ENCODE assay signal across 12 mouse cellular contexts in the genomic region with DNA sequence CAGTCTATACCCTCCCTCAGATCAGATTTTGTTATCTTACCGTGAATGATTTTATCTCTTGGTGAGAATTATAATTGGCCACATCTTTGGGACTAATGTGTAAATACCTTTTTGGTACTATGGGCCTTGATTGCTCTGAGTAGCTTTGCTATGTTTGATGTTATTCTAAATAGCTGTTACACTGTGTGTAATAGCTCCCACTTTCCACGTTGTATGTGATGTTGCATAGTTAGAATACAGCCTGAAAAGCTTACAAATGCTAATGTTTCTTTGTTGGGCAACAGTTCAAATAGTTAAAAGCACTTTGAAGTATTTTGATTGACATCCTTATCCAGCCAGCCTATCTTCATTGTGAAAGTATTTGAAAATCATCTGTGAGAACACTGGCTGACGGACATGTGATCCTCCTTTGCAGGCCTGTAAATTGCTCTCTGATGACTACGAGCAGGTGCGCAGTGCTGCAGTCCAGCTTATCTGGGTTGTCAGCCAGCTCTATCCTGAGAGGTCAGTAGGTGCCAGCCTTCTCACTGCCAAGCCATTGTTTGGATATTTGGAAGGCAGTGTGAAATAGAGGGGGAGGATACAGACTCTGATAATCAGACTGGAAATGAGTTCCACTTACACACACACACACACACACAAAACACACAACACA. TPM values are rescaled to one million over a fixed set of nuclear protein-coding genes. Genes with fewer than 3 reads are reported as not detected.
DNase-seq lines count a peak whose midpoint lies in the region; ATAC-seq and TF ChIP-seq lines count a peak whose summit lies in the region.
"Had no signal": no experiment of that assay in that cellular context is flagged by ENCODE, and none has a peak within 500 bp of the region (broad histone marks: within the 10 kb centered on the region; RNA-seq: fewer than 3 reads in every experiment).

No protein-coding gene starts in this region.

- TF ChIP-seq CTCF in midbrain, postnatal 0 days (IDR thresholded peaks at IDR 0.05): no peak
- no peak for TF ChIP-seq CTCF in layer of hippocampus, adult 2 months (conservative IDR thresholded peaks at IDR 0.05)

- no peak overlapping the region for H3K4me2 ChIP-seq in forebrain, embryonic 14.5 days (ENCODE audit: low read length)
- no peak overlapping the region for H3K4me2 ChIP-seq in forebrain, embryonic 12.5 days
- no peak overlapping the region for H3K4me2 ChIP-seq in midbrain, embryonic 13.5 days (replicated peaks)
- H3K4me2 ChIP-seq in midbrain, embryonic 15.5 days: no peak overlapping the region
- H3K4me2 ChIP-seq in midbrain, postnatal 0 days (ENCODE audit: low read depth, low read length, poor library complexity, severe bottlenecking): no peak overlapping the region
- H3K4me2 ChIP-seq: intestine, embryonic 15.5 days had no signal

- no peaks in the 10 kb centered on the region for H3K9me3 ChIP-seq in forebrain, embryonic 14.5 days (replicated peaks; ENCODE audit: control insufficient read depth, low read length)
- no peaks in the 10 kb centered on the region for H3K9me3 ChIP-seq in forebrain, embryonic 12.5 days
- H3K9me3 ChIP-seq in midbrain, embryonic 13.5 days: no peaks in the 10 kb centered on the region
- H3K9me3 ChIP-seq in midbrain, embryonic 15.5 days: no peaks in the 10 kb centered on the region
- H3K9me3 ChIP-seq in midbrain, postnatal 0 days (ENCODE audit: low read length): no peaks in the 10 kb centered on the region
- H3K9me3 ChIP-seq: intestine, embryonic 15.5 days had no signal

- no peaks in the 10 kb centered on the region for H3K27me3 ChIP-seq in forebrain, embryonic 14.5 days (replicated peaks; ENCODE audit: control insufficient read depth, insufficient read depth, low read length)
- H3K27me3 ChIP-seq in forebrain, embryonic 12.5 days: no peaks in the 10 kb centered on the region
- H3K27me3 ChIP-seq in midbrain, embryonic 13.5 days: no peaks in the 10 kb centered on the region
- H3K27me3 ChIP-seq in midbrain, embryonic 15.5 days (replicated peaks): no peaks in the 10 kb centered on the region
- H3K27me3 ChIP-seq in midbrain, postnatal 0 days (ENCODE audit: insufficient read depth, low read length): no peaks in the 10 kb centered on the region
- H3K27me3 ChIP-seq: intestine, embryonic 15.5 days had no signal

- no peak overlapping the region for H3K4me3 ChIP-seq in forebrain, embryonic 14.5 days (ENCODE audit: low read depth, low read length)
- H3K4me3 ChIP-seq in forebrain, embryonic 12.5 days (replicated peaks): no peak overlapping the region
- no peak overlapping the region for H3K4me3 ChIP-seq in midbrain, embryonic 13.5 days (replicated peaks)
- H3K4me3 ChIP-seq in midbrain, embryonic 15.5 days: no peak overlapping the region
- no peak overlapping the region for H3K4me3 ChIP-seq in midbrain, postnatal 0 days (ENCODE audit: low read depth, low read length)
- H3K4me3 ChIP-seq in layer of hippocampus, adult 2 months: no peak overlapping the region
- H3K4me3 ChIP-seq: intestine, embryonic 15.5 days had no signal

- WGBS in forebrain, embryonic 14.5 days: 71% methylated on average over 5 of the region's 5 CpGs
- 77% methylated on average over 5 of the region's 5 CpGs for WGBS in forebrain, embryonic 12.5 days
- WGBS in midbrain, embryonic 13.5 days: 75% methylated on average over 5 of the region's 5 CpGs
- WGBS in midbrain, embryonic 15.5 days: 69% methylated on average over 5 of the region's 5 CpGs
- 60% methylated on average over 5 of the region's 5 CpGs for WGBS in midbrain, postnatal 0 days

- no peak overlapping the region for H3K27ac ChIP-seq in forebrain, embryonic 14.5 days (ENCODE audit: low read depth, low read length)
- no peak overlapping the region for H3K27ac ChIP-seq in forebrain, embryonic 12.5 days
- H3K27ac ChIP-seq in midbrain, embryonic 13.5 days: no peak overlapping the region
- no peak overlapping the region for H3K27ac ChIP-seq in midbrain, embryonic 15.5 days
- H3K27ac ChIP-seq in midbrain, postnatal 0 days (ENCODE audit: low read depth, low read length): no peak overlapping the region
- H3K27ac ChIP-seq in layer of hippocampus, adult 2 months: no peak overlapping the region
- H3K27ac ChIP-seq: intestine, embryonic 15.5 days had no signal

- peak; percentile 25 for DNase-seq in forebrain, embryonic 14.5 days (ENCODE audit: low spot score)
- DNase-seq in gastrocnemius, adult 18-20 months (ENCODE audit: low spot score): peak; percentile 62
- DNase-seq in midbrain, postnatal 0 days (ENCODE audit: low spot score): peak; percentile 33
- no peak for DNase-seq in thymus, postnatal 36 days
- DNase-seq in layer of hippocampus, adult 2 months (ENCODE audit: low spot score in 2 of 2): no peak
- DNase-seq: adrenal gland, postnatal 25 days; B cell, adult 2 months; liver had no signal

- no peaks in the 10 kb centered on the region for H3K4me1 ChIP-seq in forebrain, embryonic 14.5 days (ENCODE audit: control insufficient read depth, insufficient read depth, low read length)
- no peaks in the 10 kb centered on the region for H3K4me1 ChIP-seq in forebrain, embryonic 12.5 days
- no peaks in the 10 kb centered on the region for H3K4me1 ChIP-seq in midbrain, embryonic 13.5 days (replicated peaks)
- no peaks in the 10 kb centered on the region for H3K4me1 ChIP-seq in midbrain, embryonic 15.5 days
- no peaks in the 10 kb centered on the region for H3K4me1 ChIP-seq in midbrain, postnatal 0 days (ENCODE audit: insufficient read depth, low read length)
- H3K4me1 ChIP-seq: intestine, embryonic 15.5 days had no signal

- H3K36me3 ChIP-seq in forebrain, embryonic 14.5 days (ENCODE audit: control insufficient read depth, insufficient read depth, low read length): peaks cover 31% of the 10 kb centered on the region
- H3K36me3 ChIP-seq in forebrain, embryonic 12.5 days (replicated peaks): peaks cover 50% of the 10 kb centered on the region
- peaks cover 42% of the 10 kb centered on the region for H3K36me3 ChIP-seq in midbrain, embryonic 13.5 days
- peaks cover 17% of the 10 kb centered on the region; the same call in 1 of the 2 replicates for H3K36me3 ChIP-seq in midbrain, embryonic 15.5 days (replicated peaks)
- H3K36me3 ChIP-seq in midbrain, postnatal 0 days (ENCODE audit: insufficient read depth, low read length): 0 out of 2 replicates have a peak, but pooled peaks cover 3% of the 10 kb centered on the region
- H3K36me3 ChIP-seq: intestine, embryonic 15.5 days had no signal

- H3K9ac ChIP-seq in forebrain, embryonic 14.5 days (ENCODE audit: low read length): no peak overlapping the region
- H3K9ac ChIP-seq in forebrain, embryonic 12.5 days: no peak overlapping the region
- no peak overlapping the region for H3K9ac ChIP-seq in midbrain, embryonic 13.5 days (replicated peaks)
- H3K9ac ChIP-seq in midbrain, embryonic 15.5 days: no peak overlapping the region
- H3K9ac ChIP-seq in midbrain, postnatal 0 days (replicated peaks; ENCODE audit: low read length, poor library complexity, severe bottlenecking): no peak overlapping the region
- H3K9ac ChIP-seq: intestine, embryonic 15.5 days had no signal

- ATAC-seq in forebrain, embryonic 14.5 days: 0 out of 2 replicates have a peak, but pooled peaks have one; percentile 20
- ATAC-seq in forebrain, embryonic 12.5 days (ENCODE audit: low FRiP score): no peak
- 0 out of 2 replicates have a peak, but pooled peaks have one; percentile 34 for ATAC-seq in midbrain, embryonic 13.5 days
- ATAC-seq in midbrain, embryonic 15.5 days (replicated peaks): no peak; the same call in 1 of the 2 replicates
- ATAC-seq in midbrain, postnatal 0 days (ENCODE audit: low FRiP score): no peak; the same call in 1 of the 2 replicates
- ATAC-seq: intestine, embryonic 15.5 days had no signal

RNA-seq across cellular contexts. Expression of gene Ints4, which starts 19.9 kb away (rescaled TPM):
- 54.6 and 65.2 TPM in 2 replicates for polyA plus RNA-seq in forebrain, embryonic 14.5 days (2014; fragmentation: Nextera tagmentation; extraction: Ambion mirVana)
- 57.8 and 58.3 TPM in 2 replicates for polyA plus RNA-seq in forebrain, embryonic 12.5 days (2016; fragmentation: Nextera tagmentation; extraction: Ambion mirVana)
- 45.9 and 48.8 TPM in 2 replicates for polyA plus RNA-seq in midbrain, embryonic 13.5 days (2015; fragmentation: Nextera tagmentation; extraction: Ambion mirVana)
- polyA plus RNA-seq in midbrain, embryonic 15.5 days (2015; fragmentation: Nextera tagmentation; extraction: Ambion mirVana): 40.7 and 48.3 TPM in 2 replicates
- 10 to 100 TPM; 23.7 to 26.4 TPM for total RNA-seq in gastrocnemius, adult 18-20 months (2021)
- total RNA-seq in midbrain, postnatal 0 days (2014; rRNA removed): 31.2 and 32.8 TPM in 2 replicates
- polyA plus RNA-seq in midbrain, postnatal 0 days (2015; fragmentation: Nextera tagmentation; extraction: Ambion mirVana): 23.0 and 23.3 TPM in 2 replicates
- total RNA-seq in layer of hippocampus, adult 2 months (2021): 10 to 100 TPM; 28.1 to 31.9 TPM

RNA-seq across cellular contexts. Expression of gene Kctd14, which starts 49.6 kb away (rescaled TPM):
- polyA plus RNA-seq in forebrain, embryonic 14.5 days (2014; fragmentation: Nextera tagmentation; extraction: Ambion mirVana): 1.4 and 1.8 TPM in 2 replicates
- 1.3 and 2.0 TPM in 2 replicates for polyA plus RNA-seq in forebrain, embryonic 12.5 days (2016; fragmentation: Nextera tagmentation; extraction: Ambion mirVana)
- polyA plus RNA-seq in midbrain, embryonic 13.5 days (2015; fragmentation: Nextera tagmentation; extraction: Ambion mirVana): 1.5 and 1.6 TPM in 2 replicates
- polyA plus RNA-seq in midbrain, embryonic 15.5 days (2015; fragmentation: Nextera tagmentation; extraction: Ambion mirVana): 1.1 and 1.2 TPM in 2 replicates
- total RNA-seq in gastrocnemius, adult 18-20 months (2021): under 1 TPM in 1 of 2 experiments, not detected in 1; 0.14 TPM
- 0.14 and 0.16 TPM in 2 replicates for total RNA-seq in midbrain, postnatal 0 days (2014; rRNA removed)
- polyA plus RNA-seq in midbrain, postnatal 0 days (2015; fragmentation: Nextera tagmentation; extraction: Ambion mirVana): 1.0 and 1.3 TPM in 2 replicates
- total RNA-seq in layer of hippocampus, adult 2 months (2021): 1 to 10 TPM; 4.7 to 5.3 TPM

Comparison
In these comparisons a context has a peak if more than half of its experiments do, and no peak if none do; other contexts are left out.
1. ATAC-seq: peak in forebrain, embryonic 14.5 days (single experiment) and midbrain, embryonic 13.5 days (single experiment); none in forebrain, embryonic 12.5 days (single experiment), midbrain, embryonic 15.5 days (single experiment) and midbrain, postnatal 0 days (single experiment).
2. DNase-seq: peak in forebrain, embryonic 14.5 days (single experiment), gastrocnemius, adult 18-20 months (single experiment) and midbrain, postnatal 0 days (single experiment); none in thymus, postnatal 36 days (0 of 2) and layer of hippocampus, adult 2 months (0 of 2).